Mouse (Mus musculus): ENCODE measurements around the gene Samd14. TPM values are rescaled to one million over a fixed set of nuclear protein-coding genes. Genes with fewer than 3 reads are reported as not detected.

Samd14 gene
- total RNA-seq, 2 experiments from 2014 or later: 1.1 to 1.9 TPM

- no peak for DNase-seq
Measured at GRCm38 (mm10) chr11:95034902-95035301, 25.2 kb downstream of the Samd14 start.

GRCm38 (mm10) chr11:95036521-95036920, 26.8 kb downstream of the Samd14 start:
- DNase-seq: no peak

GRCm38 (mm10) chr11:95037306-95037705, 27.6 kb downstream of the Samd14 start:
- no peak for DNase-seq

- DNase-seq: no peak
Measured at GRCm38 (mm10) chr11:95038156-95038817, 28.6 kb downstream of the Samd14 start.

- peak in 1 of 2 experiments; percentile 58 for DNase-seq
Measured at GRCm38 (mm10) chr11:95038818-95039655, 29.4 kb downstream of the Samd14 start.

GRCm38 (mm10) chr11:95039766-95040165, 30.1 kb downstream of the Samd14 start:
- DNase-seq: no peak

- peak; percentile 85 to 89 for DNase-seq
Measured at GRCm38 (mm10) chr11:95040491-95041138, 30.9 kb downstream of the Samd14 start.

- peak; percentile 96 to 99 for DNase-seq
Measured at GRCm38 (mm10) chr11:95041139-95041609, 31.5 kb downstream of the Samd14 start, which contains the start of gene Pdk2. TSS of gene Pdk2 (minus strand) at chr11:95041354.

- DNase-seq: peak; percentile 90 to 93
Measured at GRCm38 (mm10) chr11:95042096-95042495, 32.4 kb downstream of the Samd14 start.

GRCm38 (mm10) chr11:95043060-95043459, 33.4 kb downstream of the Samd14 start:
- no peak for DNase-seq

GRCm38 (mm10) chr11:95043608-95044007, 33.9 kb downstream of the Samd14 start:
- DNase-seq: no peak

- DNase-seq: no peak
Measured at GRCm38 (mm10) chr11:95044185-95044870, 34.6 kb downstream of the Samd14 start.

GRCm38 (mm10) chr11:95046980-95047680, 37.5 kb downstream of the Samd14 start:
- DNase-seq: peak; percentile 56 to 77

- DNase-seq: no peak
Measured at GRCm38 (mm10) chr11:95053062-95053461, 43.4 kb downstream of the Samd14 start.

- no peak for DNase-seq
Measured at GRCm38 (mm10) chr11:95056768-95057501, 47.3 kb downstream of the Samd14 start.

- no peak for DNase-seq
Measured at GRCm38 (mm10) chr11:95069226-95069957, 59.7 kb downstream of the Samd14 start.

GRCm38 (mm10) chr11:95070140-95071107, 60.7 kb downstream of the Samd14 start:
- DNase-seq: no peak

GRCm38 (mm10) chr11:95071266-95071665, 61.6 kb downstream of the Samd14 start:
- peak; percentile 54 to 60 for DNase-seq

- no peak for DNase-seq
Measured at GRCm38 (mm10) chr11:95072136-95072535, 62.5 kb downstream of the Samd14 start.
